Mouse (Mus musculus): Measurements from ENCODE around the gene Ahnak. TPM values are rescaled to one million over a fixed set of nuclear protein-coding genes. Genes with fewer than 3 reads are reported as not detected.

Ahnak gene
- polyA plus RNA-seq, 1 experiment from 2014 or later = 51.0 TPM

DNA sequence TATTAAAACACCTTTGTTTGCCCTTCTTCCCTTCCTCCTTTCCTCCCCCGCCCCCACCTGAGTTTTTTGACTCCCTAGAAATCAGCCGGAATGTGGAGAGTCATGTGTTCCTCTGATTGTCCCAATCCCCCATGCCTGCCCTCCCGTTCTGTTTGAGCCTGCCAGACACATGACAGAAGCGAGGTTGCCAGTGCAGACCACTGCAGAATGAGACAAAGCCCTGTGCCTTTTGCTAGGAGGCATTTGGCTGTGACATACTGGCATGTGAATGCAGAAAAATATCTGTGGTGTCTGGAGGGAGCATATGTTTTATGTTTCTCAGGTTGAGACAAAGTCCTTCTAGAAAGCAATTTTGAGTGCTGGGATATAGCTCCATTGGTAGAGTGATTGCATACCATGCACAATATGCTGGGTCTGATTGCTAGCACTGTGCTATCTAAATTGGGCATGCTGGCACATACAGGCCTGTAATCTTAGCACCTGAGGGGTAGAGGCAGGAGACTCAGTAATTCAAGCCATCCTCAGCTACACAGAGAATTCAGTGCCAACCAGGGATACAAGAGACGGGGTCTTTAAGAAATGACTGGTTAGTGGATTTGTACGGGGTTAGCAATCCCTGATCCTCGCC, 43.5 kb downstream of the Ahnak start:
- Histone ChIP-seq H3K4me2 (no peak overlapping the region), H3K27me3 (no peaks in the 10 kb centered on the region), H3K4me3 (no peak overlapping the region), H3K4me1 (peaks cover 40% of the 10 kb centered on the region), H3K9ac (no peak overlapping the region), H3K9me3 (no peaks in the 10 kb centered on the region), H3K27ac (peak overlapping the region; percentile 55), H3K36me3 (no peaks in the 10 kb centered on the region)
- ATAC-seq (ENCODE audit: insufficient number of reproducible peaks, insufficient read depth, low FRiP score, low TSS enrichment, low read depth) = 0 out of 2 replicates have a peak, but pooled peaks have one; percentile 50
- 30% methylated on average over 7 of the region's 7 CpGs for WGBS

- Histone ChIP-seq H3K27ac (peak overlapping the region; percentile 55), H3K36me3 (no peaks in the 10 kb centered on the region), H3K9ac (no peak overlapping the region), H3K27me3 (no peaks in the 10 kb centered on the region), H3K4me1 (peaks cover 33% of the 10 kb centered on the region), H3K4me3 (no peak overlapping the region), H3K9me3 (no peaks in the 10 kb centered on the region), H3K4me2 (no peak overlapping the region)
- ATAC-seq (ENCODE audit: insufficient number of reproducible peaks, insufficient read depth, low FRiP score, low TSS enrichment, low read depth) = peak; percentile 69; the same call in 1 of the 2 replicates
- 58% methylated on average over 9 of the region's 9 CpGs for WGBS
These were observed 44.6 kb downstream of the Ahnak start for GRCm38 (mm10) chr19:9033412-9034340.

GRCm38 (mm10) chr19:9034480-9034879, 45.4 kb downstream of the Ahnak start:
- Histone ChIP-seq H3K9me3 (no peaks in the 10 kb centered on the region), H3K4me1 (peaks cover 33% of the 10 kb centered on the region)

GRCm38 (mm10) chr19:9035101-9035500, 46.0 kb downstream of the Ahnak start:
- no peak overlapping the region for H3K4me3 ChIP-seq
- H3K27me3 ChIP-seq = no peaks in the 10 kb centered on the region
- ATAC-seq (ENCODE audit: insufficient number of reproducible peaks, insufficient read depth, low FRiP score, low TSS enrichment, low read depth) = no peak
- WGBS = 63% methylated on average over 3 of the region's 3 CpGs
- no peaks in the 10 kb centered on the region for H3K9me3 ChIP-seq
- no peak overlapping the region for H3K9ac ChIP-seq
- no peak overlapping the region for H3K4me2 ChIP-seq
- no peak overlapping the region for H3K27ac ChIP-seq
- H3K36me3 ChIP-seq = no peaks in the 10 kb centered on the region
- peaks cover 38% of the 10 kb centered on the region for H3K4me1 ChIP-seq

More at GRCm38 (mm10) chr19:9034480-9034879, 45.4 kb downstream of the Ahnak start:
- H3K4me3 ChIP-seq = no peak overlapping the region
- no peak for ATAC-seq (ENCODE audit: insufficient number of reproducible peaks, insufficient read depth, low FRiP score, low TSS enrichment, low read depth)
- no peaks in the 10 kb centered on the region for H3K27me3 ChIP-seq
- H3K4me2 ChIP-seq = no peak overlapping the region
- H3K27ac ChIP-seq = no peak overlapping the region
- WGBS = 79% methylated on average over 3 of the region's 3 CpGs
- H3K36me3 ChIP-seq = no peaks in the 10 kb centered on the region
- no peak overlapping the region for H3K9ac ChIP-seq

- no peak overlapping the region for H3K4me2 ChIP-seq
- H3K27me3 ChIP-seq = no peaks in the 10 kb centered on the region
- no peaks in the 10 kb centered on the region for H3K9me3 ChIP-seq
- no peak overlapping the region for H3K27ac ChIP-seq
- peaks cover 21% of the 10 kb centered on the region for H3K4me1 ChIP-seq
- H3K4me3 ChIP-seq = no peak overlapping the region
- 49% methylated on average over 3 of the region's 3 CpGs for WGBS
- no peak for ATAC-seq (ENCODE audit: insufficient number of reproducible peaks, insufficient read depth, low FRiP score, low TSS enrichment, low read depth)
- H3K9ac ChIP-seq = no peak overlapping the region
- no peaks in the 10 kb centered on the region for H3K36me3 ChIP-seq
These were observed 49.1 kb downstream of the Ahnak start for GRCm38 (mm10) chr19:9038136-9038535.

- Histone ChIP-seq H3K27ac (no peak overlapping the region), H3K4me3 (no peak overlapping the region), H3K36me3 (no peaks in the 10 kb centered on the region), H3K4me2 (no peak overlapping the region), H3K27me3 (no peaks in the 10 kb centered on the region), H3K4me1 (peaks cover 10% of the 10 kb centered on the region), H3K9me3 (no peaks in the 10 kb centered on the region), H3K9ac (no peak overlapping the region)
- ATAC-seq (ENCODE audit: insufficient number of reproducible peaks, insufficient read depth, low FRiP score, low TSS enrichment, low read depth) = no peak
- 77% methylated on average over 4 of the region's 4 CpGs for WGBS
These were observed 50.2 kb downstream of the Ahnak start for GRCm38 (mm10) chr19:9039266-9039665.

- 34% methylated on average over 7 of the region's 7 CpGs for WGBS
- Histone ChIP-seq H3K4me1 (peaks cover 6% of the 10 kb centered on the region), H3K4me3 (no peak overlapping the region), H3K9me3 (no peaks in the 10 kb centered on the region), H3K9ac (no peak overlapping the region), H3K27me3 (no peaks in the 10 kb centered on the region), H3K4me2 (no peak overlapping the region), H3K36me3 (no peaks in the 10 kb centered on the region), H3K27ac (no peak overlapping the region)
- ATAC-seq (ENCODE audit: insufficient number of reproducible peaks, insufficient read depth, low FRiP score, low TSS enrichment, low read depth) = 0 out of 2 replicates have a peak, but pooled peaks have one; percentile 48
These were observed 50.8 kb downstream of the Ahnak start for GRCm38 (mm10) chr19:9039928-9040327.

GRCm38 (mm10) chr19:9040649-9041048, 51.6 kb downstream of the Ahnak start:
- WGBS = 84% methylated on average over 6 of the region's 6 CpGs
- ATAC-seq (ENCODE audit: insufficient number of reproducible peaks, insufficient read depth, low FRiP score, low TSS enrichment, low read depth) = no peak

DNA sequence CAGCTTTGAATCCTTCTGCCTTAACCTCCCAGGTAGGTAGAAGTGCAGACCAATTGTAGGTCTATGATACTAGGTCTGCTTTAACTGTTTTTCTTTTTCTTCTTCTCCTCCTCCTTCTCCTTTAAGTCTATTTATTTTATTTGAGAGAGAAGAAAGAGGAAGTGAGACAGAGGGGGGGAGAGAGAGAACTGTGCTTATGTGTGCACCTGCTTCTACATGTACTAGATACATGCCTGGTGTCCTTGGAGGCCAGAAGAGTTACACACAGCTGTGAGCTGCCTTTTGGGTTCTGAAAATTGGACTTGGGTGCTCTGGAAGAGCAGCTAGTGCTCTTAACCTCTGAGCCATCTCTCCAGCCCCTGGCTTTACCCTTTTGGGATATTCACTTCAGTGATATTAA, 52.0 kb downstream of the Ahnak start:
- Histone ChIP-seq H3K4me1 (peaks cover 6% of the 10 kb centered on the region; the same call in 1 of the 2 replicates), H3K4me2 (no peak overlapping the region), H3K9me3 (no peaks in the 10 kb centered on the region), H3K27me3 (no peaks in the 10 kb centered on the region), H3K9ac (no peak overlapping the region), H3K4me3 (no peak overlapping the region), H3K27ac (no peak overlapping the region), H3K36me3 (no peaks in the 10 kb centered on the region)
- no peak for ATAC-seq (ENCODE audit: insufficient number of reproducible peaks, insufficient read depth, low FRiP score, low TSS enrichment, low read depth)

More at GRCm38 (mm10) chr19:9040649-9041048, 51.6 kb downstream of the Ahnak start:
- Histone ChIP-seq H3K36me3 (no peaks in the 10 kb centered on the region), H3K4me2 (no peak overlapping the region), H3K4me1 (peaks cover 6% of the 10 kb centered on the region; the same call in 1 of the 2 replicates), H3K27me3 (no peaks in the 10 kb centered on the region), H3K9me3 (no peaks in the 10 kb centered on the region), H3K4me3 (no peak overlapping the region), H3K9ac (no peak overlapping the region), H3K27ac (no peak overlapping the region)

GRCm38 (mm10) chr19:9043123-9043522, 54.0 kb downstream of the Ahnak start:
- Histone ChIP-seq H3K36me3 (no peaks in the 10 kb centered on the region), H3K4me2 (no peak overlapping the region), H3K27me3 (no peaks in the 10 kb centered on the region), H3K9ac (no peak overlapping the region), H3K4me3 (no peak overlapping the region), H3K4me1 (peaks cover 16% of the 10 kb centered on the region), H3K27ac (no peak overlapping the region), H3K9me3 (no peaks in the 10 kb centered on the region)
- no peak for ATAC-seq (ENCODE audit: insufficient number of reproducible peaks, insufficient read depth, low FRiP score, low TSS enrichment, low read depth)
- WGBS = 75% methylated on average over 1 of the region's 1 CpGs

DNA sequence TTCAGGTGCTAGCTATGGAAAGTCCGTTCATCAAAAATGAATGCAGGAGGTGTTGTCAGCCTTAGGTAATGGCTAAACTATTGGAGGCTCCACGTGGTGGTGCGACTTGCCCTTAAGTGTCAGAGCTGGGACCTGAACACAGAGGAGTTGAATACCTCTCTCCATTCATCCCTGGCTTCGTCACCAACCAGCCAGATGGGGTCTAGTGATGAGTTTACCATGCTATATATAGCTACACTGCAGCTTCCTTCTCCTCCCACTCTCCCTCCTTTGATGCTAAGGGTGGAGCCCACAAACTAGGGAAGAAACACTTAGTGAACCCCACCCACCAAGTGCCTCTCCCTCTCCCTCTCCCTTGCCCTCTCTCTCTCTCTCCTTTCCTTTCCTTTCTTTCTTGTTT, 55.2 kb downstream of the Ahnak start:
- Histone ChIP-seq H3K4me1 (peaks cover 16% of the 10 kb centered on the region), H3K36me3 (no peaks in the 10 kb centered on the region), H3K9me3 (no peaks in the 10 kb centered on the region), H3K27me3 (no peaks in the 10 kb centered on the region), H3K4me3 (no peak overlapping the region), H3K9ac (no peak overlapping the region), H3K4me2 (no peak overlapping the region), H3K27ac (no peak overlapping the region)
- 75% methylated on average over 4 of the region's 4 CpGs for WGBS
- no peak for ATAC-seq (ENCODE audit: insufficient number of reproducible peaks, insufficient read depth, low FRiP score, low TSS enrichment, low read depth)
